In genomic region chr4:123633370-123633769, GRCm38 (mm10) we compare ENCODE assay signal across 8 mouse cellular contexts. TPM values are rescaled to one million over a fixed set of nuclear protein-coding genes. Genes with fewer than 3 reads are reported as not detected.
DNase-seq lines count a peak whose midpoint lies in the region.

No protein-coding gene starts in this region.

- DNase-seq in spleen, adult 18-20 months: peak; percentile 21 to 50
- DNase-seq in spleen, adult 12 weeks (ENCODE audit: low spot score): no peak
- peak; percentile 59 to 76 for DNase-seq in cerebellum, postnatal 25 days
- DNase-seq in heart, adult 8-10 months (ENCODE audit: low spot score): peak; percentile 80
- DNase-seq in kidney, adult 9 months: peak; percentile 93
- peak; percentile 87 for DNase-seq in lung, postnatal 25 days (ENCODE audit: low spot score)
- DNase-seq in spleen, postnatal 14 days (ENCODE audit: low spot score in 2 of 2): peak; percentile 12 to 24
- DNase-seq in frontal cortex, postnatal 36 days (ENCODE audit: low spot score in 2 of 2): no peak

RNA-seq across cellular contexts. Expression of gene Macf1, which starts 50.8 kb away (rescaled TPM):
- 100 to 1,000 TPM; 223 to 243 (median 241) TPM for total RNA-seq in heart, adult 8-10 months (2022)

Comparison
In these comparisons a context has a peak if more than half of its experiments do, and no peak if none do; other contexts are left out.
1. DNase-seq: peak in spleen, adult 18-20 months (2 of 2), cerebellum, postnatal 25 days (2 of 2), heart, adult 8-10 months (single experiment), kidney, adult 9 months (single experiment), lung, postnatal 25 days (single experiment) and spleen, postnatal 14 days (2 of 2); none in spleen, adult 12 weeks (single experiment) and frontal cortex, postnatal 36 days (0 of 2).